Mouse (Mus musculus) ES-E14 (cell line): Measurements from ENCODE around the gene Pde6h. TPM values are rescaled to one million over a fixed set of nuclear protein-coding genes. Genes with fewer than 3 reads are reported as not detected.

Experiments
- DNase-seq: peaks from one replicate; pipeline ENCODE4 v3.0.0-alpha.2; 2013; ENCODE audit warnings: low read depth, low spot score
- H3K27ac ChIP-seq: 2 replicates; pipeline ENCODE4 v1.5.1; 2012; ENCODE audit warnings: low read depth, mild to moderate bottlenecking, low read length, moderate library complexity, mixed read lengths; ENCODE audit not compliant: poor library complexity, insufficient read depth, severe bottlenecking
- H3K36me3 ChIP-seq: 2 replicates; pipeline ENCODE4 v1.6.1; 2012; ENCODE audit warnings: mild to moderate bottlenecking, low read length, moderate library complexity, mixed read lengths; ENCODE audit not compliant: control insufficient read depth, poor library complexity, insufficient read depth, severe bottlenecking
- H3K4me1 ChIP-seq, 2 experiments: fragments of 150-350 bp in 1 of 2; sonication (generic) in 1 of 2; 2 replicates each; pipeline ENCODE4 v1.6.1; 2012; ENCODE audit warnings: low read length in 2 of 2, mild to moderate bottlenecking in 1 of 2, mixed read lengths in 1 of 2; ENCODE audit not compliant: control insufficient read depth in 2 of 2, insufficient read depth in 2 of 2, poor library complexity in 1 of 2
- H3K4me3 ChIP-seq, 2 experiments: fragments of 150-350 bp in 1 of 2; sonication (generic) in 1 of 2; 2 replicates each; pipeline ENCODE4 v1.5.1; 2012; ENCODE audit warnings: low read length in 2 of 2, low read depth in 1 of 2, mild to moderate bottlenecking in 1 of 2, mixed read lengths in 1 of 2; ENCODE audit not compliant: insufficient read depth in 1 of 2, poor library complexity in 1 of 2, severe bottlenecking in 1 of 2
- H3K9ac ChIP-seq: 2 replicates; pipeline ENCODE4 v1.6.1; 2012; ENCODE audit warnings: low read depth, mild to moderate bottlenecking, low read length, mixed read lengths; ENCODE audit not compliant: poor library complexity, insufficient read depth, severe bottlenecking
- H3K9me3 ChIP-seq: fragments of 150-350 bp; sonication (generic); 2 replicates; pipeline ENCODE4 v1.6.1; 2012; ENCODE audit warnings: low read depth, mild to moderate bottlenecking, low read length; ENCODE audit not compliant: control insufficient read depth, insufficient read depth
- CHD2 ChIP-seq: IDR thresholded peaks from 2 replicates; pipeline ENCODE4 v1.6.1; 2014; ENCODE audit warnings: mild to moderate bottlenecking, low read depth, low read length, inconsistent platforms
- HCFC1 ChIP-seq: IDR thresholded peaks from 2 replicates; pipeline ENCODE4 v1.6.1; 2012; ENCODE audit warnings: low read length, inconsistent platforms, borderline replicate concordance; ENCODE audit not compliant: insufficient read depth
- MAFK ChIP-seq: IDR thresholded peaks from 2 replicates; pipeline ENCODE4 v1.6.1; 2014; ENCODE audit warnings: mild to moderate bottlenecking, low read depth, low read length, inconsistent platforms; ENCODE audit not compliant: insufficient read depth
- ZC3H11A ChIP-seq: IDR thresholded peaks from 2 replicates; pipeline ENCODE4 v1.6.1; 2012; ENCODE audit warnings: low read depth, mild to moderate bottlenecking, inconsistent platforms, low read length, borderline replicate concordance
- ZNF384 ChIP-seq: IDR thresholded peaks from 2 replicates; pipeline ENCODE4 v1.6.1; 2012; ENCODE audit warnings: low read depth, low read length, inconsistent platforms
- in situ Hi-C, 2 experiments: fragments of 600-800 bp; cut with MboI; formaldehyde crosslinking; loops; one replicate each; pipeline ENCODE4 v1.15.1; 2025; ENCODE audit warnings: low sequenced_read_pairs in 2 of 2, inconsistent platforms in 1 of 2; ENCODE audit not compliant: unreplicated experiment in 2 of 2
- total RNA-seq: library from RNA; depleted of rRNA; stranded (reverse); fragments of 300-350 nt; gene quantifications from 2 replicates; pipeline ENCODE4 v1.2.3, GENCODE M21; 2012

Pde6h gene
- total RNA-seq, 1 experiment = 0.45 TPM

GRCm38 (mm10) chr6:136941051-136942021 lies 17.7 kb downstream of the Pde6h start, which contains the start of gene Arhgdib:
Gene Arhgdib (minus strand): TSS chr6:136941899.
- in situ Hi-C loops = no loop called here
- Histone ChIP-seq H3K27ac (peak within 1 kb of the TSS; percentile 42; the same call in 1 of the 2 replicates), H3K36me3 (no peaks in the 10 kb centered on the region), H3K9me3 (no peaks in the 10 kb centered on the region), H3K4me3 (no peak within 1 kb of the TSS), H3K9ac (no peak within 1 kb of the TSS; the same call in 1 of the 2 replicates), H3K4me1 (peaks cover 0 to 16% of the 10 kb centered on the region in 2 experiments; a peak in 2 of 4 replicates)
- DNase-seq = no peak
- no peak for TF ChIP-seq MAFK
- no peak for TF ChIP-seq CHD2
- no peak for TF ChIP-seq ZC3H11A
- no peak for TF ChIP-seq HCFC1
- TF ChIP-seq ZNF384 = no peak

- no peak for DNase-seq
- no peak overlapping the region for H3K4me3 ChIP-seq
- H3K9ac ChIP-seq = no peak overlapping the region
- in situ Hi-C loops = no loop called here
- no peak for TF ChIP-seq ZNF384
- H3K36me3 ChIP-seq = no peaks in the 10 kb centered on the region
- no peaks in the 10 kb centered on the region for H3K9me3 ChIP-seq
- H3K27ac ChIP-seq = no peak overlapping the region
- peaks cover 0 to 16% of the 10 kb centered on the region in 2 experiments; a peak in 2 of 4 replicates for H3K4me1 ChIP-seq
These were observed 18.6 kb downstream of the Pde6h start for GRCm38 (mm10) chr6:136942280-136942679.

DNA sequence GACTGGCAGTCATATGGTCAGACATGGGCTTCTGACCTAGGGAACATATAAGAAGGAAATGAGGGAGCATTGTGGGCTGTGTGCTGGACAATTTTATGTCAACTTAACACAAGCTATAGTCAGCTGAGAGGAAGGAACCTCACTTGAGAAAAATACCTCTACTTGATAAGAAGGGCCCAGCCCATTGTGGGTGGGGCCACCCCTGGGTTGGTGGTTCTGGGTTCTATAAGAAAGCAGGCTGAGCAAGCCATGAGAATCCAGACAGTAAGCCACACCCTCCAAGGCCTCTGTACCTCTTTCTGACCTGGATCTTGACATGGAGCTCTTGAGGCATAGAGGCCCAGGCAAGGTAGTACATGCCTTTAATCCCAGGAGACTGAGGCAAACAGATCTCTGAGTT lies 19.8 kb downstream of the Pde6h start:
- Histone ChIP-seq H3K27ac (no peak overlapping the region), H3K4me3 (no peak overlapping the region), H3K9ac (no peak overlapping the region), H3K4me1 (peaks cover 0 to 16% of the 10 kb centered on the region in 2 experiments; a peak in 2 of 4 replicates), H3K9me3 (no peaks in the 10 kb centered on the region), H3K36me3 (no peaks in the 10 kb centered on the region)
- no peak for DNase-seq
- TF ChIP-seq CHD2 (no peak), HCFC1 (no peak), ZNF384 (no peak), MAFK (no peak), ZC3H11A (no peak)
- in situ Hi-C loops = no loop called here

DNA sequence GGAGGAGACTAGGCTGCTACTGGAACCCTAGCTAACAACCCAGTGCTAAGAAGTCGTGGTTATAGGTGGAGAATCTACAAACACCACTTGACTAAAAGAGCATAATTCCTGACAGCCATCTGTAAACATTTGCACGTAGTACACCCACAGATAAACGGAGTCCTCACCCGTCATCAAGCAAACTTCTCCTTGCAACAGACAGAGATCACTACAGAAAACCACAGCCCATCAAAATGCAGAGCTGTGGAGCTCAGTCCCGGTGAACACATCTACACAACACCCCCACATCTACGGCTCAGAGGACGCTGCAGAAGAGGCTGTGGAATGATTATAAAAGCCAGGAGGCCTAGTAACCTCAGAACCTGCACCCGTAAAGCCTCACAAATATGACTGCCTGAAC lies 20.9 kb downstream of the Pde6h start:
- in situ Hi-C loops = no loop called here
- no peak overlapping the region for H3K4me3 ChIP-seq
- H3K27ac ChIP-seq = no peak overlapping the region
- H3K9ac ChIP-seq = no peak overlapping the region
- H3K36me3 ChIP-seq = no peaks in the 10 kb centered on the region
- DNase-seq = no peak
- no peak for TF ChIP-seq CHD2
- TF ChIP-seq HCFC1 = no peak
- TF ChIP-seq ZNF384 = no peak
- TF ChIP-seq MAFK = no peak
- TF ChIP-seq ZC3H11A = no peak
- H3K9me3 ChIP-seq = no peaks in the 10 kb centered on the region
- H3K4me1 ChIP-seq = peaks cover 0 to 13% of the 10 kb centered on the region in 2 experiments; a peak in 2 of 4 replicates
